Mouse (Mus musculus) liver, adult (tissue): ENCODE results near the gene Cyth4.

Experiments used
- GATA4 ChIP-seq: IDR thresholded peaks from 2 replicates; pipeline ENCODE4 v1.6.1; 2014; ENCODE audit warnings: mild to moderate bottlenecking, low read length; ENCODE audit not compliant: insufficient replicate concordance

The Cyth4 gene

DNA sequence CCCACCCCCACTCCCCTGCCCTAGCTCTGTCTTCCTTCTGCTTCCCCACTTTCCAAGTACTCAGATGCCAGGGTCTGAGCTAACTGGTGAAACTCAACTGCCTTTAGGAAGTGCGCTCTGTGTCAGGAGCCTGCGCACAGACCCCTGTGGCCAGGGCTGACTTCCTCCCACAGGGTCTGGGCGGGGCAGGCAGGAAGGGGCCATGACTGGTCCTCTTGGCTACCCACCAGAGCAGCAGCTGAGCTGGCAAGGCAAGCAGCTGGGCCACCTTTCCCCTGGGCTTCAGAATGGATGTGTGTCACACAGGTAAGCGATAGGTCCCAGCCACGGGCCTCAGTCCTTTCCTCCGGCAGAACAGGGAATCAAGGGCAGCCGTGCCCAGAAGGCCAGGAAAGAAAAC, at the start of gene Cyth4:
Cyth4 (plus strand) TSS at position 134 of the 400 bp plus-strand sequence.
- TF ChIP-seq GATA4, result no peak

DNA sequence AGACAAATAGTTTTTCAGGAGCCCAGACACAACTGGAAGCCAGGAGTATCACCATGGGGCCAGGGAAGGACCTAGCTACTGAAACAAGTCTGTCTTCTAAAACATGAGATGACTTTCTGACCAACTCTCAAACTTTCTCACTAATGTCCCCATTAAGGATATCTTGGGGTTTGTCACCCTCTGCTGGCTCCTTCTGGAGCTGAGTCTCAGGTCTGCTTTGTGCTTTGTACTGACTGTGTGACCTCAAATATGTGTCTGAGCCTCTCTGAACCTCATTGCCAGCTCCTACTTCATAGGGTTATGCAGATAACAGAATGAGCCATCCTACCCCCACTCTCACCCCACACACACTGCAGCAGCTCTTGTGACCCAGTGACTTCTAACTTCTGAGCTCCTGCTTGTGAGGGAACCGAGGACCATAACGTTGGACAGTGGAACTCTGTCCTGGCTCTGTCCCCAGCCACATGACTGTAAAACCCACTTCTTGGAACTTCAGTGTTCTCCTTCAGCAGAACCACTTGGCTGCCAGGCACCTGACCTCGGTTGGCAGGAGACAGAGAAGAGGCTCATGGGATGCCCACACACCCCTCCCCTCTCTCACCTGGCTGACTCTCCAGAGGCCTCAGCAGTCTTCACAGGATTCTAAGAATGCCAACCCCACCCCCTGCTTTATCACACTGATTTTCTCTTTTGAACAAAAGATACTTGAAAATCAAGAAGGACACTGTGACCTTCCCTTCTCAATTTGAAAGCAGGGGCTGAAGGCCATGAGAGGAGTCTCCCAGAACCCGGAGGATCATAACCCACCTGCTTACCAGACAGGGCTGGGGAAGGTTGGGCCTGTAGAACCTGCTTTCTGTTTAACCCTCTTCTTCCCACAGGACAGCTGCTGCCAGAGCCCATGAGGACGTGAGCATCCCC, 49.2 kb upstream of the Cyth4 start:
- no peak for TF ChIP-seq GATA4

DNA sequence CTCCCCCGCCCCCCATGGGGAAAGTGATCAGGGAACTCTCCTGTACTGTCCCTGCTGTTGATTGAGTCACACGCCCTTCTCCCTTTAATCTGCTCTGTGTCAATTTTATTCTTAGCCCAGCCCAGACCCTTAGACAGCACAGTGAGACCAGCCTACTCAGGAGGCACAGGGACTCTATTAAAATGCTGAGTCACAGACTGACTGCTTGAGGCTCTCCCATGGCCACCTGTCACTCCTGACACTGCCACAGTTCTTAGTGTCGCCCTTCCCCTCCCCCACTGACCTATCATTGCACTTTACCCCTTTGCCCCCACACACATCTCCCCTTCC, 48.5 kb upstream of the Cyth4 start:
- no peak for TF ChIP-seq GATA4

DNA sequence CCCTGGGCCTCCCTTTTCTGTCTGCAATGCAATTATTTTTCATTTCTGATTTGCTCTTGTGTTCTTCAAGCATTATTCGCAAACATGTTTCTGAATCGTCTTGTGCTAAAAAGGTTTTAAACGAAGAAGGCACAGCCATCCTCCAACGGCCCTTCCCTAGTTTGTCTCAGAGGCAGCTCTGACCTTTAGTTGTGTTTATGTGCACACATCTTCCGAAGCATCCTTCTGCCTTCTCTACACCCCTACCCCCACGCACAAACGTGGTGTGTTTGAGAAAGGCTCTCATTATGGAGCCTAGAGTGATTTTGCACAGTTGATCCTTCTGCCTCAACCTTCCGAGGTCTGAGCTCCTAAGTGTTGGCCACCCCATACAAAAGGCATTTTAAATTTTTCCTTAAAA, 48.1 kb upstream of the Cyth4 start:
- TF ChIP-seq GATA4, result no peak

DNA sequence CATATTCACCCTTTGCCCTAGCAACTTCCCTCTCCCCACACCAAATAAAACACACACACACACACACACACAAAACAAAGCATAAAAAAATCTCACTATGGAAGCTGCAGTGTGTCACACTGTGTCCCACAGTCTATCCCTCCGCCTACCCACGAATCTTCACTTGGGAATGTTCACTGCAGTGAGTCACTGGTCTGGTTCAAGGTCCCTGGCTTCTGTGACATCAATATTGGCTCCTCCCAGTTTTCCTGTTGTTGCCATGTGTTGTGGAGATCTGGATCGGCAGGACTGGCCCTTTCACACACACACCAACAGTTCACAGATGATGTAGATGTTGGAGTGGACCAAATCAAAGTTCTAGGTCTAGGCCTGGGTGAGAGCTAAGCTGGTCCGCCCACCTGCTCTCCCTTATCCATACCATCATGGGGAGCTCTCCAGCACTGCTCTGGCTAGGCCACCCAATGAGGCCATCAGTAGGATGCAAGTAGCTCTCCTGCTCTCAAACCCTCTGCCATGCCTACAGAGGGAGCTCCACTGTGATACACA, 47.6 kb upstream of the Cyth4 start:
- no peak for TF ChIP-seq GATA4

DNA sequence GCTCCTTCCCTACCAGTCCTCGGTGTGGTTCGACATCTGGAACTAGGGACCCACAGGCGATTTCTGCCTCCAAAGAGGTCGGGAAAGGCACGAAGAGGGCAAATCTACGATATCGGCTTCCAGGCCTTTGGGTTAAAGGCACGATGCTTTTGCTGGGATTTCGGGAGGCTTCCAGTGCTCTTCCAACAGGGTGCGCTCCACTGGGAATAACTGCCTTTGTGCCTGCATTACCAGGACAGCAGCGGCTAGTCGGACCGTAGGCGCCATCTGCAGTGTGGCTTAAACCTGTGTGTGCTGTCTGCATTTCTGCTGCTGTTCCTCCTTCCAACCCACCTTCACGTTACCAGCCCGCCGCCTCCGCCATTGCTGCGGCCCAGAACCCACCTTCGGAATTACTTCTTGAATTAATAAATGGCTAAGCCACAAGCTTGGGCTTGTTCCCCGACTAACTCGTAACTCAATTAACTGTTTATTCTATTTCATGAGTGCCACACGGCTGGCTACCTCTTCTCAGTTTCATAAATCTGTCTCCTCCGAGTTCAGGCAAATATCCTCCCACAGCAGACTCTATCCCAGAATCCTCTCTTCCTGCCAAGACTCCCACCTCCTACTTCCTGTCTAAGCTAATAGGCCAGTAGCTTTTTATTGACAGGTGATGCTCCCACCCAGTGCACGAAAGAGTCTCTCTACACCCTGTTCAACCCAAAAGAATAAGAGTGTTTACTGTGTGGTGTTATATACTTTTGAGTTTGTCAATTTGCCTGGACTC, 42.1 kb upstream of the Cyth4 start:
- TF ChIP-seq GATA4, result no peak

DNA sequence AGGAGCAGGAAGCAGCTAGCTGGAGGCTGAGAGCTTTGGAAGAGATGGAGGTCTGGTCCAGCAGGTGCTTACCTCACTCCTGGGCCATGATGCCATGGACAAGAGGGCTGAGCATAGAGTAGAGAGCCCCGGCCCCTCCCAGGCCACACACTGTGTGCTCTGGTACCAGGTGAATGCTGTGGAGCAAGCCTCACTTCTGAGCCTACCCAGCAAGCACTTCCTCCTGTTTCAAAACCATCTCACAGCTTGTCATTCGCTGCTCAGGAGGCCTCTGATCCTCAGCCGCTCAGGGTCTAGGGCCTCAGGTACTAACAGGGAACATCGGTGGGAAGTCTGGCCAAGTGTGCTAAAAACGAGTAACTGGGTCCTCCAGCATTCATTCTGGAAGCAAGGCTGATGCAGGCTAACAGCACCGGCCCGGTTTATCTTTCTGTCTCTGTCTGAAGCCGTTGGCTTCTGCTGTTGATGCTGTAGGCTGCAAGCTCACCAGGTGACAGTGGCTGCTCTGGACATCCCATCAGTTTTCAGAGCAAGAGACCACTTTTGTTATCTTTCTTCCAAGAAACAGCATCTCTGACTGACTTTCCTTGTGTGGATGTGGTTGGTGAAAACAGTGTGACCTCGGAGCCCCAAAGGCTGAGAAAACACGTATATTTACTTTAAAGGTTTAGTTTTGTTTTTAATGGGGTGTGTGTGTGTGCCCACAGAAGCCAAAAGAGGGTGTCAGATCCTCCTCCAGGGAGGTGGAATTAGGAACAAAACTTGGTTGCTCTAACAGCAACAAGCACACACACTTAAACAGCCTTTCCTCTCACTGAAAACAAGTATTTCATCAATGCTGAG, 38.9 kb upstream of the Cyth4 start:
- TF ChIP-seq GATA4, result no peak

DNA sequence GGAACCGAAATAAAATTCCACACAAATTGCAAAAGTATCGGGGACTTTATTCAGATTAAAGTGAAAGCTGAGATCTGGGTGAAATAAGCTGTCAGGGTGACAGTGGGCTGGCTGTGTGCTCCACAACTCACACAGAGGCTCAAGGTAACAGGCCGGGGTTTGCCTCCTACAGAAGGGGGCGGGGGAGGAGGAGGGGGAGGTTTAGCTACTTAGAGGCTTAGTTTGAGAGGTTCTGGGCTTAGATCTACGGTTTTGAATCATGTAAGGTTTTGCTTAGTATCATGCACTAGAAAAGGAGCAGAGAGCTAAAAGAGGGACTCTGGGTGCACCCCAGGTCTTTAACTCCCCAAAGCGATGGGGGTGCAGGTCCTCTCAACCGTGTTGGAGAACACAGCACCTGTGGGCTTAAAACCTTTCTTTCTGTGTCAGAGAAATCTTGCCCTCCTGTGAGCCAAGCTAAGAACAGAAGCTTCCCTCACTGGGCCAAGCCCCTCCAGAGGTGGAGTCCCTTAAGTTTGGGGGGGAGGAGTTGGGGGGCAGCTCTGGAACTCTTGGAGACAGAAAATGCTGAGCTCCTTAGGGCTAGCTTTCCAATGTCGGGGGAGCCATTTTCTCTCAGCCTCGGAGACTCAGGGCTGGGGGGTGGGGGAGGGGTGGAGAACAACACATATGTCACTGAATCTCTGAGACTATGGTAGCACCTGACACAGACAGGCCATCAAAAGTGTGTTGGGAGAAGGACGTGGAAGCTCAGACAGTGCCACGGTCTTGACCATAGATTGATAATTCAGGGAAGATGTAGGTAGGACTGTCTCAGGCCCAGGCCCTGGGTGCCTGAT, 37.5 kb upstream of the Cyth4 start:
- TF ChIP-seq GATA4, result no peak

DNA sequence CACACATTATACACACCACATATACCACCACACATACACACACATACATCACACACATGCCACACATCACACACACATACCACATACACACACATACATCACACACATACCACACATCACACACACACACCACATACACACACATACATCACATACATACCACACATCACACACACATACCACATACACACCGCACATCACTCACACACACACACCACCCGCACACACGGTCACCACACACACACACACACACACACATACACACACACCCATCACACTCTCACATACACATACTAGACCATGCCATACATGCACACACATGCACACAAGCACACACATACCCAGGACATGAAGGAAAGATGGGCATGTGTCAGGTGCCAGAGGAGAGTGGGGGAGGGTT, 33.5 kb upstream of the Cyth4 start:
- no peak for TF ChIP-seq GATA4

DNA sequence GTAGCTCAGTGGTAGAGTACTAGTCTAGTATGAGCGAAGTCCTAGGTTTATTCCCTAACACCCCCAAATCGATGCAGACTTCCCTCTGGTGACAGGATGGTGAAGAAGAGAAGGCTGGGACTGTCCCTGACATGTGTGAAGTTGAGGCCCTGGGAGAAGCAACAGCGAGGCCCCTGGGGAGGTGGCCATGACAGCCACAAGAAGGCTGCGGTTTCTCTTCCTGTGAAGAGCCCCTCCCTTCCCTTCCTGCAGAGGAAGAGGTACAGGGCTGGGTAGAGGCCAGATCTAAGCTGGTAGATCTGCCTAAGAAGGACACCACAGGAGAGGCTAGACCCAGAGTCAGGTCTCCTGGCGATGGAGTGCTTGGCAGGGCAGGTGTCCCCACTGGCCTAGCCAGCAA, 32.9 kb upstream of the Cyth4 start:
- TF ChIP-seq GATA4, result no peak

DNA sequence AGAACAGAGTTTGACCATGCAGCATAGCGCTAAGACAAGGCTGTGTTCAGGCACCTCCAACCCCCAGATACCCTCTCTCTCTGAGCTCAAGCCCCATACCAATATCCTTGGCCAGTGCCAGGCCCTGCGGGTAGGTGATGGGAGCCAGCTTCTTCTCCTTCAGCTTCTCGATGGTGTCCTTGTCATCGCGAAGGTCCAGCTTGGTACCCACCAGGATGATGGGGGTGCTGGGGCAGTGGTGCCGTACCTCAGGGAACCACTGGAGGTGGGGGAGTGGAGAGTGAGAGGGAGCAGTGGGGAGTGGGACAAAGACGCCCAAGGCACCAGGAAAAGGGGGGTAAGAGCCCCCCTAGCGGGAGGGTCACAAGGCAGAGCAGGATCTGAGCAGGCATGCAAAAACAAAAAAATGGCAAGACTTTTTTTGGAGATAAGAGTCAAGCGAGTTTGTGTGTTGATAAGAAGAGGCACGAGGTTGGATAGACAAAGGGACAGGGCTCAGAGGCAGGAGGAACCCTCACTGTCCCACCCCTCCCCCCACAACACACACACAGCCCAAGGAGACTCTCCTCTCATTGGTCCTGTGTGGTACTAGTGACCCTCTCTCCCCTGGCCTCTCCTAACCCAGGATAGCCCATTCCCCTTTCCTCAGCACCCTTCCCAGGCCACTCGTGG, 31.9 kb upstream of the Cyth4 start:
- TF ChIP-seq GATA4, result no peak

DNA sequence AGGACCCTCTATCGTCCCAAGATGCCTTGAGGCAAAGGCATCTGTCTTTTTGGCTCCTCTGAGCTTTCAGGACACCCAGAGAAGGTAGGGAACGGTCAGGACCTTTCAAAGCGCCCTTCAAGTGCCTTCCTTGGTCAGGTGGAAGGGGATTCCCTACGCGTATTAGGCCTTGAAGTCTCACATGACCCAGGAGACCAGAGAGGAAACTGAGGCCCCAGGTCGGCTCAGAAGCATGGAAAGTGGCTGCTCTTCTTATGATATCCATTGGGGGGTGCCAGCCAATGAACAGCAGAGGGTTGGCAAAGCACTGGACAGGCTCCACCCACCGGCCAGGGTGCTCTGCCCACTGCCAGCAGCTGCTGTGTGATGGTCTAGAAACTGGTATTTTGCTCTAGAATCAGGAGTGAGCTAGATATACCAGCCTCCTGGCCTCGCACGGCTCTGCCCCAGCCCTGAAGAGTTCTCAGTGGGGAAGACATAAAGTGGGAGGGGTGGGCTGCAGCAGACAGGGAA, 29.2 kb upstream of the Cyth4 start:
- TF ChIP-seq GATA4, result no peak

DNA sequence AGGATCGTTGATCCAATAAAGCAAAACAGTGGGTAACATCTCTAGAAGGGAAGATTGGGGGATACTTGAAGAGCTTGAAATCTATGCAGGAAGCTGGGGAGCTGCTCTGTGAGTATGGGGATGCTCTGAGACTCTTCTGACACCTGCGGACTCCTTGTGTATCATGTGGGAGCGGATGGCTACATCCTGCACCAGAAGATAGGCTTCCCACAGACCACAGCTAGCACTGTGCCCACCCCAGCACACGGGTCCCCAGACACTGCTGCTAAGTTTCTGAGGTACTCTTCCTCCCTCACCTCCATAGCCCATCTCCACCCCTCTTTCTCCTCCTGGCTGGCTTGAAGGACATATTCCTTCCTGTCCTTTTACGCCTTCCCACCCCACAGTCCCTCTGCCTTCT, 26.7 kb upstream of the Cyth4 start:
- no peak for TF ChIP-seq GATA4

DNA sequence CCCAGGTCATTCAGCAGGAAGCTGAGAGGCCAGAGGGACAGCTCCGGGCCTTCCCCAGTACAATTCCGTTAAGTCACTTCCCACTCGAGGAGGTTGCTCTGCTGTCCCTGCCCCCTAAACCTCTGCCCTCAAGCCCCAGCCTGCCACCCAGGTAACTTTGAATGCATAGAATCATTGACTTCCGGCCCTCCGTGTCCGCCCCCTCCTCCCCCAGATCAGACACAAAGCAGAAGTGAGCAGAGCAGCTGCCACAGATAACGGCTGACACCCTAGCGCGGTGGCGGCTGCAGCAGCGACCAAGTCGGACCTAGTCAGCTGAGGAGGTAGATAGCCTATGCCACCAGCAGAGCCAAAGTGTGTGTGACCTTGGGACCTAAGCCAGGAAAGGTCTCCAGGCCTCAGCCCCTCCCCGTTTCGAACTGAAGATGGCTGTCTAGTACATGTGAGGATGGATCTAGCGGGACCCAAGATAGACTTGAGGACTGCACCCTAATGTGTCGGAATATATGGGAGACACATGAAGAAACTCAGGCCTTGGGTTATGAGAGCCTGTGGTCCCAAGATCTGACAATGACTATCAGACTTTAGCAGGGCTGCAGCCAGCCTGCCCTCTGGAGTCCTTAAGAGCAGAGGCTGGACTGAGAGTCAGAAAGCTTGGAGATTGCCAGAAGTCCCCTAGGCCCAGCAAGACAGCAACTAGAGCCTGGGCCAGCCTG, 25.1 kb upstream of the Cyth4 start:
- no peak for TF ChIP-seq GATA4

DNA sequence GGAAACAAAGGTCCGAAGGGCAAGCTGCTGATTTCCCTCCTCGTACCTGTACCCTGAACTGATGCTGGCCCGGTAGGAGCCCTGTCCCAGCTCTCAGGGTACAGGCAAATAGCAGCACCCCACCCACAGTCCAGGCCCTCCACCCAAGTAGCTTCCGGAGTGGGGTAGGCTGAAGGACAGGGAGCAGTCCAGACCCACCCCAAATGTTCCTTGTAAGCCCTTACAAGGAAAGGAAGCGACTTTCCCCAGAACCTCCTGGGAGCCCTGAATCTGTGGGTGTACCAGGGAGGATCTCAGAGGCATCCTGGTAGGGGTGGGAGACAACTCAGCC, 24.6 kb upstream of the Cyth4 start:
- no peak for TF ChIP-seq GATA4
